Mouse (Mus musculus): ENCODE measurements at regions not wholly inside any gene's neighbourhood (a gene's known extent, or its start where the extent isn't known, plus 50 kb on each side); places are given as distances from the start of the nearest gene placed in this dataset.

DNA sequence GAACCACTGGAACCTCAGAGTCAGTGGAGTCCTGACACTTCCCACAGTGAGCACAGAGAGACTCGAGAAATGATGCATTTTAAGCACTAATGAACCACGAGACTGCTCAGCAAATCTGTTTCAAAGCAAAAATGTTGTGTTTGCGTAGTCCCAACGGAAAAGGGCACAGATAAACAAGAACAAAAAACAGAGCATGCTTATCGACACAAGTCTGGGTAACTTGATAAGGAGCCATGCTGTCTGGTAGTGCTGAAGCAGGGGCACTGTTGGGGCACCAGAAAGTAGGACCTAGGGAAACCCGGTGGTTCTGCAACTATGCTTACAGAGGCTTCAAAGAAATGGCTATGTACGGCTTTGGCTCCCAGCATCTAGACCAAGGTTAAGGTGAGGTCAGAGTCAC, 172.7 kb upstream of the Hes1 start:
- Histone ChIP-seq H3K4me3 (replicated peaks in 1 of 3; ENCODE audit: low read depth in 2 of 3, low read length in 2 of 3, poor library complexity in 1 of 3) (no peak overlapping the region), H3K4me1 (ENCODE audit: control insufficient read depth in 1 of 2, insufficient read depth in 2 of 2) (0 out of 4 replicates have a peak, but pooled peaks cover 0 to 7% of the 10 kb centered on the region in 2 experiments), H3K36me3 (replicated peaks in 1 of 2; ENCODE audit: control insufficient read depth in 1 of 2, insufficient read depth in 1 of 2, low read length in 1 of 2) (no peaks in the 10 kb centered on the region), H3K9ac (ENCODE audit: insufficient read depth, low read depth) (no peak overlapping the region), H3K27me3 (replicated peaks) (no peaks in the 10 kb centered on the region), H3K79me2 (replicated peaks; ENCODE audit: control insufficient read depth, extremely low read depth, insufficient read depth, poor library complexity, severe bottlenecking) (no peaks in the 10 kb centered on the region), H3K27ac (ENCODE audit: insufficient read depth, low read depth) (no peak overlapping the region), H3K9me3 (replicated peaks; ENCODE audit: low read length) (no peaks in the 10 kb centered on the region), H3K4me2 (ENCODE audit: insufficient read depth, low read depth, poor library complexity, severe bottlenecking) (no peak overlapping the region)
- DNase-seq (ENCODE audit: extremely low read depth), result no peak
- in situ Hi-C loops (cut with MboI; ENCODE audit: low pct_ligation_motif_present, low pct_unique_long_range_greater_than_20kb, low sequenced_read_pairs), result no loop called here
- TF ChIP-seq ETS1 (conservative IDR thresholded peaks at IDR 0.05; ENCODE audit: low read depth, low read length) (no peak), HCFC1 (IDR thresholded peaks at IDR 0.05; ENCODE audit: low read depth, low read length) (no peak), MYC (IDR thresholded peaks at IDR 0.05; ENCODE audit: low read depth, low read length) (no peak)
- dilution Hi-C loops (cut with MboI; ENCODE audit: extremely low pct_ligation_motif_present, extremely low pct_unique_long_range_greater_than_20kb, low sequenced_read_pairs), result no loop called here

DNA sequence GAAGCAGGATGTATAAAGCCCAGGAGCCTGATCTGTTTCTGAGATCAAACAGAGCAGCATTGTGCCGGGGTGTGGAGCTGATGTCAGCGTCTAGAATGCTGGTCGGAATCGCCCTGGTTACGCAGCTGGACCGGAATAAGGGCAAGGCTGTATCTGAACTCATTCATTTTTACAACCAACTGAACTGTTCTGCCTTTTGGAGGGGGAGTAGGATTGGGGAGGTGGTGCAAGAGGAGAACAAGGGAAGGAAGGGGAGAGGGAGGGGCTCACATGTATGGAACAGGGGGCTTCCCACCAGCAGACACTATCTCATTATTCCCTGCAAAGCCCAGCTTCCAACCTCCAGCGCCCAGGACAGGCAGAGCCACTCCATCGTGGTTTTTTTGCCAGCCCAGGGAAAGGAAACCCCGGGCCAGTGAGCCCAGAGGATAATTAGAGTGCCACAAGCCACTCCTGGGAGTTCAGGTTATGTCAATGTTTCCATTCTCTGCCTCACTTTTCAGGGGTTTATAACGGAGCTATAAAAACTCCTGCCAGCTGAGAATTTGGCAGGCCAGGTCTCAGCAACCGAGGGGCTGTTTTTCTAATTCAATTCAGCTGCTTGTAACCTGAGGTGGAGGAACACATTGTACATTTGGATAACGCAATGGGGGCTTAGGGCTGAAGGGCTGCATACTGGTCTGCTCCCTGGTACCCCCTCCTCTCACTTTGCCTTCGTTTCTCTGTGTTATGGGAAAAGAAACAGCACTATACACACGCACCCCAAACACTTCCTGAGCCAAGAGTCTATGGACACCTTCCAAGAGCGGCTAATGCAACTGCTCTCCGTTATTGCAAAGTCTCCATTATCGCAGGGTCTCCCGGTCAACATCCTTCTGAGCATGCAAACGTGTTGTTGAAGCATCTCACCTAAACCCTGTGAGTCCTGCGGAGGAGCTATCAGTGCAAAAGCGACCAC, 170.0 kb upstream of the Hes1 start:
- H3K27me3 ChIP-seq (replicated peaks), result no peaks in the 10 kb centered on the region
- no peak overlapping the region for H3K27ac ChIP-seq (ENCODE audit: insufficient read depth, low read depth)
- in situ Hi-C loops (cut with MboI; ENCODE audit: low pct_ligation_motif_present, low pct_unique_long_range_greater_than_20kb, low sequenced_read_pairs) (no loop called here), dilution Hi-C loops (cut with MboI; ENCODE audit: extremely low pct_ligation_motif_present, extremely low pct_unique_long_range_greater_than_20kb, low sequenced_read_pairs) (no loop called here)
- H3K9ac ChIP-seq (ENCODE audit: insufficient read depth, low read depth), result no peak overlapping the region
- no peaks in the 10 kb centered on the region for H3K36me3 ChIP-seq (replicated peaks in 1 of 2; ENCODE audit: control insufficient read depth in 1 of 2, insufficient read depth in 1 of 2, low read length in 1 of 2)
- no peak overlapping the region for H3K4me3 ChIP-seq (replicated peaks in 1 of 3; ENCODE audit: low read depth in 2 of 3, low read length in 2 of 3, poor library complexity in 1 of 3)
- no peak for TF ChIP-seq MAFK (IDR thresholded peaks at IDR 0.05; ENCODE audit: insufficient replicate concordance, low read length)
- TF ChIP-seq SIN3A (IDR thresholded peaks at IDR 0.05; ENCODE audit: low read length), result no peak
- no peak for TF ChIP-seq UBTF (IDR thresholded peaks at IDR 0.05; ENCODE audit: low read depth, low read length)
- TF ChIP-seq NELFE (IDR thresholded peaks at IDR 0.05; ENCODE audit: low read depth, low read length), result no peak
- TF ChIP-seq USF2 (conservative IDR thresholded peaks at IDR 0.05; ENCODE audit: low read depth, low read length), result no peak
- no peak for TF ChIP-seq GABPA (IDR thresholded peaks at IDR 0.05; ENCODE audit: insufficient replicate concordance, low read depth, low read length)
- no peak for TF ChIP-seq MAX (IDR thresholded peaks at IDR 0.05; ENCODE audit: low read length)
- no peak for TF ChIP-seq POLR2AphosphoS2 (IDR thresholded peaks at IDR 0.05; ENCODE audit: low read depth, low read length)
- TF ChIP-seq E2F4 (IDR thresholded peaks at IDR 0.05; ENCODE audit: insufficient replicate concordance, low read depth, low read length), result no peak
- TF ChIP-seq ZNF384 (IDR thresholded peaks at IDR 0.05; ENCODE audit: low read depth, low read length), result no peak
- no peak for TF ChIP-seq MYC (IDR thresholded peaks at IDR 0.05; ENCODE audit: low read depth, low read length)
- TF ChIP-seq TBP (conservative IDR thresholded peaks at IDR 0.05; ENCODE audit: low read depth, low read length), result no peak
- TF ChIP-seq JUN (IDR thresholded peaks at IDR 0.05; ENCODE audit: insufficient read depth, low read depth, low read length), result no peak
- peaks cover 0 to 9% of the 10 kb centered on the region in 2 experiments; a peak in 1 of 4 replicates for H3K4me1 ChIP-seq (ENCODE audit: control insufficient read depth in 1 of 2, insufficient read depth in 2 of 2)
- H3K79me2 ChIP-seq (replicated peaks; ENCODE audit: control insufficient read depth, extremely low read depth, insufficient read depth, poor library complexity, severe bottlenecking), result no peaks in the 10 kb centered on the region
- no peaks in the 10 kb centered on the region for H3K9me3 ChIP-seq (replicated peaks; ENCODE audit: low read length)
- no peak overlapping the region for H3K4me2 ChIP-seq (ENCODE audit: insufficient read depth, low read depth, poor library complexity, severe bottlenecking)
- DNase-seq (ENCODE audit: extremely low read depth), result no peak

Data from CH12.LX (cell line).